Mouse (Mus musculus): Measurements from ENCODE around the gene Hist1h2bn.
"Not testable (repeated sequence)": the region's sequence is repeated elsewhere in the genome, so short reads cannot be mapped to it uniquely, and the experiment has no call there.

Gene Hist1h2bn

GRCm38 (mm10) chr13:21781639-21782038 is 27.7 kb downstream of the Hist1h2bn start:
- no peak for DNase-seq (ENCODE audit: low read depth, low spot score)

- not testable (repeated sequence) for DNase-seq (ENCODE audit: low read depth, low spot score)
Observed at GRCm38 (mm10) chr13:21782361-21783254, 28.7 kb downstream of the Hist1h2bn start.

GRCm38 (mm10) chr13:21783255-21783617 is 29.3 kb downstream of the Hist1h2bn start, which contains the start of gene Hist1h3i:
TSS of gene Hist1h3i (minus strand) at chr13:21783370.
- peak; percentile 61 for DNase-seq (ENCODE audit: low read depth, low spot score)

- DNase-seq (ENCODE audit: low read depth, low spot score), result no peak
Observed at GRCm38 (mm10) chr13:21783734-21784161, 29.8 kb downstream of the Hist1h2bn start.

GRCm38 (mm10) chr13:21784311-21784710 is 30.4 kb downstream of the Hist1h2bn start:
- DNase-seq (ENCODE audit: low read depth, low spot score), result no peak

GRCm38 (mm10) chr13:21786189-21786898 is 32.4 kb downstream of the Hist1h2bn start:
- DNase-seq (ENCODE audit: low read depth, low spot score), result no peak

GRCm38 (mm10) chr13:21786899-21787629 is 33.1 kb downstream of the Hist1h2bn start, which contains the start of the genes Hist1h2an and Hist1h2bp:
TSS of gene Hist1h2an (minus strand) at chr13:21787218.
TSS of gene Hist1h2bp (plus strand) at chr13:21787461.
- peak; percentile 93 for DNase-seq (ENCODE audit: low read depth, low spot score)

- DNase-seq (ENCODE audit: low read depth, low spot score), result no peak
Observed at GRCm38 (mm10) chr13:21787760-21788593, 34.1 kb downstream of the Hist1h2bn start.

GRCm38 (mm10) chr13:21789925-21790324 is 36.0 kb downstream of the Hist1h2bn start:
- no peak for DNase-seq (ENCODE audit: low read depth, low spot score)

GRCm38 (mm10) chr13:21790601-21791283 is 36.8 kb downstream of the Hist1h2bn start:
- DNase-seq (ENCODE audit: low read depth, low spot score), result no peak

GRCm38 (mm10) chr13:21795584-21795983 is 41.7 kb downstream of the Hist1h2bn start:
- no peak for DNase-seq (ENCODE audit: low read depth, low spot score)

- DNase-seq (ENCODE audit: low read depth, low spot score), result not testable (repeated sequence)
Observed at GRCm38 (mm10) chr13:21797163-21797562, 43.2 kb downstream of the Hist1h2bn start.

GRCm38 (mm10) chr13:21803058-21803457 is 49.1 kb downstream of the Hist1h2bn start:
- not testable (repeated sequence) for DNase-seq (ENCODE audit: low read depth, low spot score)

Measured in retina, postnatal 7 days (tissue).